Mouse (Mus musculus) stomach, embryonic 15.5 days (tissue): ENCODE measurements at regions not wholly inside any gene's neighbourhood (a gene's known extent, or its start where the extent isn't known, plus 50 kb on each side); places are given as distances from the start of the nearest gene placed in this dataset.

ENCODE experiments used
- ATAC-seq: fragments of 200-750 bp; cut with Nextera tagmentation; 2 replicates; pipeline ENCODE4 v1.8.0; 2017; ENCODE audit warnings: low read depth, moderate number of reproducible peaks, moderate TSS enrichment; ENCODE audit not compliant: insufficient read depth, low FRiP score
- H3K27ac ChIP-seq: fragments of 300-500 bp; sonication (generic); 2 replicates; pipeline ENCODE4 v1.5.1; 2015; ENCODE audit warnings: mild to moderate bottlenecking, inconsistent platforms
- H3K27me3 ChIP-seq: fragments of 300-500 bp; sonication (generic); replicated peaks from 2 replicates; pipeline ENCODE4 v1.6.1; 2015; ENCODE audit warnings: inconsistent platforms
- H3K36me3 ChIP-seq: fragments of 300-500 bp; sonication (generic); 2 replicates; pipeline ENCODE4 v1.6.1; 2015; ENCODE audit warnings: inconsistent platforms
- H3K4me1 ChIP-seq: fragments of 300-500 bp; sonication (generic); 2 replicates; pipeline ENCODE4 v1.6.1; 2015; ENCODE audit warnings: inconsistent platforms
- H3K4me2 ChIP-seq: fragments of 300-500 bp; sonication (generic); 2 replicates; pipeline ENCODE4 v1.6.1; 2015; ENCODE audit warnings: mild to moderate bottlenecking, inconsistent platforms
- H3K4me3 ChIP-seq: fragments of 300-500 bp; sonication (generic); replicated peaks from 2 replicates; pipeline ENCODE4 v1.5.1; 2015; ENCODE audit warnings: inconsistent platforms
- H3K9ac ChIP-seq: fragments of 300-500 bp; sonication (generic); 2 replicates; pipeline ENCODE4 v1.6.1; 2015; ENCODE audit warnings: inconsistent platforms
- H3K9me3 ChIP-seq: fragments of 300-500 bp; sonication (generic); 2 replicates; pipeline ENCODE4 v1.6.1; 2016; ENCODE audit warnings: inconsistent platforms
- WGBS: fragments of 180-500 bp; shearing (Covaris S2); methylation state at CpG from one replicate; pipeline ENCODE4 v1.1.7; 2015; 5-methylcytosine and 5-hydroxymethylcytosine counted together

DNA sequence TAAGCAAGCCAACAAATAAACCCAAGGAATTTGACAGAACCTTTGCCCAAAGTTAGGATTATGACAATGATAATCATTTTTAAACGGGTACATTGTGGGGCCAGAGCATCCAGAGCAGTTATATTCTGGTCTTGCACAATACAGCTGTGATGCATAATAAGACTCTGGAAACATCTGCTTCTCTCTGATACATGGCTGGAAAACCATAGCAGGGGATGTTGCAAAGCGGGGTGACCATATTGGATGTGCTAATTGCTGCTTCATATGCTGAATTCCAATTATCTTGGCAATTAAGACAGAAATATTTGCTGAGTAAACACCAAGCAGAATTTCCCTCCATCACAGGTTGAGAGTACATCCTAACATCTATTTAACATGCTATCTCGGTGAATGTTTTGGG lies 70.5 kb upstream of the Csl start:
- 76% methylated on average over 3 of the region's 3 CpGs for WGBS
- Histone ChIP-seq H3K27ac (no peak overlapping the region), H3K27me3 (no peaks in the 10 kb centered on the region), H3K4me2 (no peak overlapping the region), H3K4me1 (no peaks in the 10 kb centered on the region), H3K9me3 (no peaks in the 10 kb centered on the region), H3K4me3 (no peak overlapping the region), H3K9ac (no peak overlapping the region), H3K36me3 (no peaks in the 10 kb centered on the region)
- ATAC-seq = no peak

- Histone ChIP-seq H3K9ac (no peak overlapping the region), H3K36me3 (no peaks in the 10 kb centered on the region), H3K9me3 (no peaks in the 10 kb centered on the region), H3K4me3 (no peak overlapping the region), H3K4me1 (no peaks in the 10 kb centered on the region), H3K4me2 (no peak overlapping the region), H3K27me3 (no peaks in the 10 kb centered on the region), H3K27ac (no peak overlapping the region)
- 74% methylated on average over 4 of the region's 4 CpGs for WGBS
- ATAC-seq = no peak
Observed at GRCm38 (mm10) chr10:99827476-99827875, 68.0 kb upstream of the Csl start.

DNA sequence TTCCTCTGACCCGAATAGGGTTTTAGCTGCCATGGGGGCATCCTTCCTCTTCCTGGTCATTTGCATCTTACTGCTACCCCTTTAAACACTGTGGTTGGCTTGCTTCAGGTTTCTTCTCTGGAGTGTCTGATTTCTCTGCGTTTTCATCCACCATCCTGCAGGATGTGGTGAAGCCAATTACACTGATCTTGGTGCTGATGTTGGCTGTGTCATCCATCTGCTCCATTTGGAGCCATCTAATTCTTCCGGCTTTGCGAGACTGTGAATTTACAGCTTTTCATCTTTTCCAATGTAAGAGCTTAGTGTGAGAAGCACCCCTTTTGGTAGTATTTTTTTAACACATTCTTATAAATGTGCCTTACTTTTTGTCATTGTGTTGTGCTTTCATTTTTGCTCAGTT lies 66.4 kb upstream of the Csl start:
- H3K4me1 ChIP-seq = no peaks in the 10 kb centered on the region
- no peaks in the 10 kb centered on the region for H3K36me3 ChIP-seq
- no peaks in the 10 kb centered on the region for H3K27me3 ChIP-seq
- H3K9ac ChIP-seq = no peak overlapping the region
- no peak for ATAC-seq
- WGBS = 81% methylated on average over 4 of the region's 4 CpGs
- H3K4me2 ChIP-seq = no peak overlapping the region
- no peak overlapping the region for H3K27ac ChIP-seq
- H3K9me3 ChIP-seq = no peaks in the 10 kb centered on the region
- no peak overlapping the region for H3K4me3 ChIP-seq

DNA sequence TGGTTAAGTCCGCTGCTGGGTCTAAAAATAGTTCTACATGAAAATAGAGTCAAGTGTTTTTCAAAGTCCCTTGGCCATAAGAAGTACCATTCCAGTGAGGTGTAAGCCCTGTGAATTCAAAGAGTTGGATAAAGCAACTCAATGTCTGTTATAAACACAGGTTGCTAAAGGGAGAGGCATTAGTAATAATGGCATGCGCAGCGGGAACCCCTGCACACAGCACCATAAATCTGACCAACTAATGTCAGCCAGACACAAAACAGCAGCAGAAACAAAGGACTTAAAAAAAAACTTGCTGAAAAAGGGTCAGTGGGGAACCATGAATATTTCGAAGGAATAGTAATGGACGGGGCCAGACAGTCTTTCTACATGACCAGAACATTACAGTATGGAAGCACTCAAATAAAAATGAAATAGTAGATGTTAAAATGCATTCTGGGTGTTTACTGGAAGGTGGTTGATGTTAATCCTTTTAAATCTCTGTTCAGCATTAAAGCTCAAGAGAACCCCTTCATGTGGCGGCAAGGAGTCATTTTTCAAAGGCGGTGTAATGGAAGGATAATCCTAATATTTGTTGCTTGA lies 52.7 kb upstream of the Csl start:
- 52% methylated on average over 7 of the region's 7 CpGs for WGBS
- peak; percentile 39; the same call in 1 of the 2 replicates for ATAC-seq
- no peak overlapping the region for H3K4me3 ChIP-seq

DNA sequence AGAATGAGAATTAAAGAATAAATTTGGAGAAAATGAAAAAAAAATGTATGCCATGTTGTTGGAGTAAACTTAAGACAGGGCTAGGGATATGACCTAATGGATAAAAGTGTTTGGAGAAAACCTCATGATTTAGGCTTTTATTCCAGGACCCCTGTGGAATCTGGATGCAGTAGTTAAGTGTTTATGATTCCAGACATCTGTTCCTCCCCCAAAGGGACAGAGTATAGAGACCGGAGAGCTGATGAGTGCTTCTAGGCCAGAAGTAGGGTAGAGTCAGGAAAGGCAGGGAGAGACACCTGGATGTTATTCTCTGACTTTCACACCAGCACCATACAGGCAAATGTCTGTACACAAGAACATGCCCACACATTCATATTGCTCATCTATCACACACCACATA lies 52.0 kb upstream of the Csl start:
- Histone ChIP-seq H3K4me2 (no peak overlapping the region), H3K4me3 (no peak overlapping the region), H3K4me1 (peaks cover 3% of the 10 kb centered on the region; the same call in 1 of the 2 replicates), H3K9ac (no peak overlapping the region), H3K36me3 (no peaks in the 10 kb centered on the region), H3K27me3 (no peaks in the 10 kb centered on the region), H3K9me3 (no peaks in the 10 kb centered on the region), H3K27ac (peak overlapping the region; percentile 35; the same call in 1 of the 2 replicates)
- 54% methylated on average over 1 of the region's 1 CpGs for whole genome bisulfite sequencing
- no peak; the same call in 1 of the 2 replicates for ATAC-seq

More for the DNA sequence above, 52.7 kb upstream of the Csl start:
- Histone ChIP-seq H3K27me3 (no peaks in the 10 kb centered on the region), H3K9ac (no peak overlapping the region), H3K36me3 (no peaks in the 10 kb centered on the region), H3K4me1 (peaks cover 3% of the 10 kb centered on the region; the same call in 1 of the 2 replicates), H3K27ac (no peak overlapping the region), H3K9me3 (no peaks in the 10 kb centered on the region), H3K4me2 (no peak overlapping the region)
